Mouse (Mus musculus) lung, adult 2 months (tissue): ENCODE measurements around the gene Ppp1r13l. TPM values are rescaled to one million over a fixed set of nuclear protein-coding genes. Genes with fewer than 3 reads are reported as not detected.

Experiments used
- DNase-seq: peaks from one replicate; pipeline ENCODE4 v3.0.0; 2022
- H3K4me1 ChIP-seq: fragments of 200-500 bp; 2 replicates; pipeline ENCODE4 v1.6.1; 2011; ENCODE audit warnings: low read length; ENCODE audit not compliant: control insufficient read depth, insufficient read depth
- H3K4me3 ChIP-seq: fragments of 200-500 bp; replicated peaks from 2 replicates; pipeline ENCODE3; 2011; ENCODE audit warnings: low read depth, mild to moderate bottlenecking, control low read depth, low read length; ENCODE audit errors: extremely low read depth
- CTCF ChIP-seq: fragments of 200-500 bp; IDR thresholded peaks from 2 replicates; pipeline ENCODE4 v1.5.1; 2011; ENCODE audit warnings: mild to moderate bottlenecking, low read length, control low read depth; ENCODE audit not compliant: insufficient read depth
- POLR2A ChIP-seq: fragments of 200-500 bp; IDR thresholded peaks from 2 replicates; pipeline ENCODE4 v1.6.1; 2011; ENCODE audit warnings: low read depth, mild to moderate bottlenecking, control low read depth, low read length, borderline replicate concordance; ENCODE audit errors: extremely low read depth
- WGBS: fragments of 180-500 bp; shearing (Covaris S2); methylation state at CpG from one replicate; pipeline ENCODE4 v1.1.7; 2018; 5-methylcytosine and 5-hydroxymethylcytosine counted together
- polyA plus RNA-seq: library from polyadenylated mRNA; depleted of rRNA; stranded (reverse); fragments of >200 nt; gene quantifications from 2 replicates; pipeline ENCODE4 v1.2.3, GENCODE M21; 2012; rRNA removed

Ppp1r13l gene
- polyA plus RNA-seq, 1 experiment, result 17.8 TPM

DNA sequence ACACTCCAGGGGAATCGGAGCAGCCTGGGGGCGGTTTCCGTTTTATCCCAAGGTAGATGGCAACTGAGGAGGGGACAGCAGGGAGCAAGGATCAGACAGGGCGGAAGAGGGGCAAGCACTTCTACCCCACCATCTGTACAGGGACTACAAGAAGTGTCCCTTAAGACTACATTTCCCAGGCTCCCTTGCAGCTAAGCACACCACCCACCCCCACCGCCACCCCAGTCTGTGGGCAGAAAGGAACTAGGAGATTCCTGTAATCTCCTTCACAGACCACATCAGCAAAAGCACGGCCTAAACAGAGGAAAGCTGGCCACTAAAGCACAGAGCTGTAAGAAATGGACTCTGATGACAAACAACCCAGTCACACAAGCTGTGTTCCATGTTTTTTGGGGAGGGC, 66.8 kb downstream of the Ppp1r13l start:
- DNase-seq, result no peak
- 82% methylated on average over 6 of the region's 6 CpGs for WGBS
- no peak for TF ChIP-seq POLR2A
- TF ChIP-seq CTCF, result no peak

DNA sequence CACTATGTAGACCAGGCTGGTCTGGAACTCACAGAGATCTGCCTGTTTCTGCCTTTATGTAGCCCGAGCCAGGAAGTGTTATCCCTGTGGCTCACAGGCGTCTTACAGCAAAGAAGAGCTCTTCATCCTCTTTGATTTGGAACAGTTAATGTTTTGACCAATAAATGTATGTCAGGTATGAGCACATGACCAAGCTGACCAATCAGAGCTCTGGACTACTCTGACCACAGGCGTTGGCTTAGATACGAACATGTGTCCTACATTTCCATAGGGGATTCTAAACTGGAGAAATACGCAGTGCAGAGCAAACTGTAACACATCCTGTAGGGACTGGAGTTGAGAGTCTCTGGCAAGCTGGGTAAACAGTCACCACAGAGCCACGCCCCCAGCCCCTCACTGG, 67.3 kb downstream of the Ppp1r13l start:
- H3K4me3 ChIP-seq, result no peak overlapping the region
- TF ChIP-seq CTCF (no peak), POLR2A (no peak)
- DNase-seq, result no peak
- H3K4me1 ChIP-seq, result no peaks in the 10 kb centered on the region
- WGBS, result 92% methylated on average over 6 of the region's 6 CpGs

More for the DNA sequence above, 66.8 kb downstream of the Ppp1r13l start:
- Histone ChIP-seq H3K4me1 (no peaks in the 10 kb centered on the region), H3K4me3 (no peak overlapping the region)

Other genes starting within 250 kb of the Ppp1r13l start
- gene Gm4969, start 241.4 kb upstream of the Ppp1r13l start, polyA plus RNA-seq, result not detected in 2 replicates
- gene Fbxo46, start 239.9 kb upstream of the Ppp1r13l start, polyA plus RNA-seq, result 10.7 and 12.3 TPM in 2 replicates
- gene Qpctl, start 210.5 kb upstream of the Ppp1r13l start, polyA plus RNA-seq, result 11.1 and 14.9 TPM in 2 replicates
- gene Snrpd2, start 210.0 kb upstream of the Ppp1r13l start, polyA plus RNA-seq, result 16.2 and 20.1 TPM in 2 replicates
- 0.19 and 0.24 TPM in 2 replicates for gene Gipr, start 193.6 kb upstream of the Ppp1r13l start, polyA plus RNA-seq
- 73.7 and 81.5 TPM in 2 replicates for gene Eml2, start 183.3 kb upstream of the Ppp1r13l start, polyA plus RNA-seq
- 21.6 and 29.5 TPM in 2 replicates for gene Gpr4, start 147.2 kb upstream of the Ppp1r13l start, polyA plus RNA-seq
- 24.6 and 27.6 TPM in 2 replicates for gene Opa3, start 131.4 kb upstream of the Ppp1r13l start, polyA plus RNA-seq
- gene Vasp, start 87.9 kb upstream of the Ppp1r13l start, polyA plus RNA-seq, result 194 TPM in 2 replicates
- 0.23 and 0.36 TPM in 2 replicates for gene Ppm1n, start 79.7 kb upstream of the Ppp1r13l start, polyA plus RNA-seq
- gene Rtn2, start 77.1 kb upstream of the Ppp1r13l start, polyA plus RNA-seq, result 56.3 and 76.2 TPM in 2 replicates
- gene Fosb, start 49.7 kb upstream of the Ppp1r13l start, polyA plus RNA-seq, result 4.0 and 4.6 TPM in 2 replicates
- gene Ercc1, start 15.0 kb upstream of the Ppp1r13l start, polyA plus RNA-seq, result 38.7 and 46.6 TPM in 2 replicates
- 4.6 and 5.2 TPM in 2 replicates for gene Cd3eap, start 266 bp upstream of the Ppp1r13l start, polyA plus RNA-seq
- gene Ercc2, start 22.3 kb downstream of the Ppp1r13l start, polyA plus RNA-seq, result 43.3 and 44.6 TPM in 2 replicates
- gene Klc3, start 44.4 kb downstream of the Ppp1r13l start, polyA plus RNA-seq, result 14.1 and 18.2 TPM in 2 replicates
- 88.3 and 1,345 TPM in 2 replicates for gene Ckm, start 45.0 kb downstream of the Ppp1r13l start, polyA plus RNA-seq
- gene Mark4, start 99.1 kb downstream of the Ppp1r13l start, polyA plus RNA-seq, result 29.2 and 34.3 TPM in 2 replicates
- gene Exoc3l2, start 103.6 kb downstream of the Ppp1r13l start, polyA plus RNA-seq, result 2.7 and 3.4 TPM in 2 replicates
- 12.2 and 12.9 TPM in 2 replicates for gene Bloc1s3, start 148.6 kb downstream of the Ppp1r13l start, polyA plus RNA-seq
- gene Trappc6a, start 148.6 kb downstream of the Ppp1r13l start, polyA plus RNA-seq, result 63.1 and 93.4 TPM in 2 replicates
- gene Nkpd1, start 158.1 kb downstream of the Ppp1r13l start, polyA plus RNA-seq, result 0.62 and 17.3 TPM in 2 replicates
- 113 and 121 TPM in 2 replicates for gene Ppp1r37, start 203.3 kb downstream of the Ppp1r13l start, polyA plus RNA-seq
- gene Zfp296, start 217.5 kb downstream of the Ppp1r13l start, polyA plus RNA-seq, result 4.3 and 5.0 TPM in 2 replicates
- 99.2 and 132 TPM in 2 replicates for gene Gemin7, start 217.8 kb downstream of the Ppp1r13l start, polyA plus RNA-seq
- 96.1 and 134 TPM in 2 replicates for gene Clasrp, start 244.7 kb downstream of the Ppp1r13l start, polyA plus RNA-seq